Comparison of ENCODE assay signal across 10 mouse cellular contexts in genomic region chr3:85917600-85917999, GRCm38 (mm10). TPM values are rescaled to one million over a fixed set of nuclear protein-coding genes. Genes with fewer than 3 reads are reported as not detected.
DNase-seq lines count a peak whose midpoint lies in the region; ATAC-seq and TF ChIP-seq lines count a peak whose summit lies in the region.
"Had no signal": no experiment of that assay in that cellular context is flagged by ENCODE, and none has a peak within 500 bp of the region (broad histone marks: within the 10 kb centered on the region; RNA-seq: fewer than 3 reads in every experiment).

No protein-coding gene starts in this region.

- no peaks in the 10 kb centered on the region for H3K27me3 ChIP-seq in intestine, embryonic 14.5 days (replicated peaks; ENCODE audit: control insufficient read depth, insufficient read depth, low read length)
- no peaks in the 10 kb centered on the region for H3K27me3 ChIP-seq in intestine, embryonic 15.5 days (replicated peaks)
- H3K27me3 ChIP-seq in forebrain, embryonic 12.5 days, result no peaks in the 10 kb centered on the region
- H3K27me3 ChIP-seq: embryonic facial prominence, embryonic 12.5 days; limb, embryonic 13.5 days had no signal

- H3K9me3 ChIP-seq in intestine, embryonic 14.5 days (ENCODE audit: control insufficient read depth, low read length), result no peaks in the 10 kb centered on the region
- no peaks in the 10 kb centered on the region for H3K9me3 ChIP-seq in intestine, embryonic 15.5 days
- no peaks in the 10 kb centered on the region for H3K9me3 ChIP-seq in forebrain, embryonic 12.5 days
- H3K9me3 ChIP-seq: embryonic facial prominence, embryonic 12.5 days; limb, embryonic 13.5 days had no signal

- no peak overlapping the region for H3K4me2 ChIP-seq in intestine, embryonic 14.5 days (ENCODE audit: low read length)
- no peak overlapping the region for H3K4me2 ChIP-seq in intestine, embryonic 15.5 days (replicated peaks)
- H3K4me2 ChIP-seq in forebrain, embryonic 12.5 days, result no peak overlapping the region
- H3K4me2 ChIP-seq: embryonic facial prominence, embryonic 12.5 days; limb, embryonic 13.5 days had no signal

- DNase-seq in intestine, embryonic 14.5 days (ENCODE audit: low spot score), result peak; percentile 54
- DNase-seq in A20 (ENCODE audit: low read depth, low spot score), result peak; percentile 42
- peak; percentile 10 for DNase-seq in Muller cell, postnatal 12 days (ENCODE audit: inconsistent ontology term)
- DNase-seq in large intestine, adult 2 months (ENCODE audit: low read depth, low spot score), result peak; percentile 14
- peak; percentile 29 for DNase-seq in retina, postnatal 7 days (ENCODE audit: low read depth, low spot score)

- no peaks in the 10 kb centered on the region for H3K4me1 ChIP-seq in intestine, embryonic 14.5 days (replicated peaks; ENCODE audit: control insufficient read depth, insufficient read depth, low read length)
- H3K4me1 ChIP-seq in intestine, embryonic 15.5 days (replicated peaks), result no peaks in the 10 kb centered on the region
- H3K4me1 ChIP-seq in cortical plate, adult 2 months (ENCODE audit: control insufficient read depth, insufficient read depth, low read length), result no peaks in the 10 kb centered on the region
- no peaks in the 10 kb centered on the region for H3K4me1 ChIP-seq in forebrain, embryonic 12.5 days
- H3K4me1 ChIP-seq: embryonic facial prominence, embryonic 12.5 days; limb, embryonic 13.5 days had no signal

- no peaks in the 10 kb centered on the region for H3K36me3 ChIP-seq in intestine, embryonic 14.5 days (ENCODE audit: control insufficient read depth, insufficient read depth, low read length)
- H3K36me3 ChIP-seq in intestine, embryonic 15.5 days, result no peaks in the 10 kb centered on the region
- no peaks in the 10 kb centered on the region for H3K36me3 ChIP-seq in forebrain, embryonic 12.5 days (replicated peaks)
- H3K36me3 ChIP-seq: embryonic facial prominence, embryonic 12.5 days; limb, embryonic 13.5 days had no signal

- peak; percentile 61 for TF ChIP-seq CTCF in cortical plate, adult 2 months (IDR thresholded peaks at IDR 0.05; ENCODE audit: extremely low read depth, insufficient read depth, low read length)

- ATAC-seq in intestine, embryonic 14.5 days (replicated peaks; ENCODE audit: low FRiP score, low TSS enrichment, low read depth), result no peak
- ATAC-seq in intestine, embryonic 15.5 days, result no peak
- no peak for ATAC-seq in forebrain, embryonic 12.5 days (ENCODE audit: low FRiP score)

- 14% methylated on average over 4 of the region's 4 CpGs for WGBS in intestine, embryonic 14.5 days
- WGBS in intestine, embryonic 15.5 days, result 11% methylated on average over 4 of the region's 4 CpGs
- 9% methylated on average over 4 of the region's 4 CpGs for WGBS in large intestine, adult 2 months
- WGBS in forebrain, embryonic 12.5 days, result 13% methylated on average over 4 of the region's 4 CpGs

- no peak overlapping the region for H3K9ac ChIP-seq in intestine, embryonic 14.5 days (ENCODE audit: low read length)
- no peak overlapping the region for H3K9ac ChIP-seq in intestine, embryonic 15.5 days
- H3K9ac ChIP-seq in forebrain, embryonic 12.5 days, result no peak overlapping the region
- H3K9ac ChIP-seq: embryonic facial prominence, embryonic 12.5 days; limb, embryonic 13.5 days had no signal

- no peak for TF ChIP-seq POLR2A in cortical plate, adult 2 months (IDR thresholded peaks at IDR 0.05; ENCODE audit: extremely low read depth, insufficient read depth, low read length)

- H3K4me3 ChIP-seq in intestine, embryonic 14.5 days (ENCODE audit: low read depth, low read length), result no peak overlapping the region
- H3K4me3 ChIP-seq in intestine, embryonic 15.5 days (replicated peaks), result no peak overlapping the region
- H3K4me3 ChIP-seq in cortical plate, adult 2 months (ENCODE audit: insufficient read depth, low read length), result no peak overlapping the region
- H3K4me3 ChIP-seq in forebrain, embryonic 12.5 days (replicated peaks), result no peak overlapping the region
- H3K4me3 ChIP-seq: embryonic facial prominence, embryonic 12.5 days; limb, embryonic 13.5 days had no signal

- H3K27ac ChIP-seq in intestine, embryonic 14.5 days (ENCODE audit: low read depth), result no peak overlapping the region
- H3K27ac ChIP-seq in intestine, embryonic 15.5 days, result no peak overlapping the region
- no peak overlapping the region for H3K27ac ChIP-seq in cortical plate, adult 2 months (ENCODE audit: insufficient read depth, low read length)
- no peak overlapping the region for H3K27ac ChIP-seq in forebrain, embryonic 12.5 days
- H3K27ac ChIP-seq: embryonic facial prominence, embryonic 12.5 days; limb, embryonic 13.5 days had no signal

RNA-seq across cellular contexts. Expression of gene Gm37240, which starts 30.3 kb away (rescaled TPM):
- 5.3 and 5.7 TPM in 2 replicates for polyA plus RNA-seq in intestine, embryonic 14.5 days (2014; fragmentation: Nextera tagmentation; extraction: Ambion mirVana)
- polyA plus RNA-seq in intestine, embryonic 15.5 days (2015; fragmentation: Nextera tagmentation; extraction: Ambion mirVana), result 4.8 and 6.5 TPM in 2 replicates
- polyA plus RNA-seq in cortical plate, adult 2 months (2012; rRNA removed), result 0.06 and 0.81 TPM in 2 replicates
- 3.7 and 18.9 TPM in 2 replicates for polyA plus RNA-seq in large intestine, adult 2 months (2012; rRNA removed)
- polyA plus RNA-seq in forebrain, embryonic 12.5 days (2016; fragmentation: Nextera tagmentation; extraction: Ambion mirVana), result 0.57 and 1.2 TPM in 2 replicates

RNA-seq across cellular contexts. Expression of gene Glt28d2, which starts 30.3 kb away (rescaled TPM):
- 1.8 TPM in 2 replicates for polyA plus RNA-seq in intestine, embryonic 14.5 days (2014; fragmentation: Nextera tagmentation; extraction: Ambion mirVana)
- 2.0 and 2.7 TPM in 2 replicates for polyA plus RNA-seq in intestine, embryonic 15.5 days (2015; fragmentation: Nextera tagmentation; extraction: Ambion mirVana)
- 0.29 and 0.34 TPM in 2 replicates for polyA plus RNA-seq in cortical plate, adult 2 months (2012; rRNA removed)
- polyA plus RNA-seq in large intestine, adult 2 months (2012; rRNA removed), result 1.3 and 2.3 TPM in 2 replicates
- 0.13 and 0.20 TPM in 2 replicates for polyA plus RNA-seq in forebrain, embryonic 12.5 days (2016; fragmentation: Nextera tagmentation; extraction: Ambion mirVana)

RNA-seq across cellular contexts. Expression of gene Sh3d19, which starts 53.3 kb away (rescaled TPM):
- polyA plus RNA-seq in intestine, embryonic 14.5 days (2014; fragmentation: Nextera tagmentation; extraction: Ambion mirVana), result 47.3 and 55.4 TPM in 2 replicates
- 41.6 and 43.6 TPM in 2 replicates for polyA plus RNA-seq in intestine, embryonic 15.5 days (2015; fragmentation: Nextera tagmentation; extraction: Ambion mirVana)
- 13.5 and 14.7 TPM in 2 replicates for polyA plus RNA-seq in cortical plate, adult 2 months (2012; rRNA removed)
- 24.2 and 76.6 TPM in 2 replicates for polyA plus RNA-seq in large intestine, adult 2 months (2012; rRNA removed)
- polyA plus RNA-seq in forebrain, embryonic 12.5 days (2016; fragmentation: Nextera tagmentation; extraction: Ambion mirVana), result 8.7 and 9.1 TPM in 2 replicates
